Mouse (Mus musculus) Muller cell, postnatal 12 days (primary cell): ENCODE results near the gene Ifi206.

Experiments used
- DNase-seq: peaks from one replicate; pipeline ENCODE4 v3.0.0-alpha.2; 2015; ENCODE audit errors: inconsistent ontology term

Gene Ifi206

GRCm38 (mm10) chr1:173418936-173419621 lies 71.8 kb downstream of the Ifi206 start:
- no peak for DNase-seq

GRCm38 (mm10) chr1:173418516-173418915 lies 72.3 kb downstream of the Ifi206 start:
- no peak for DNase-seq
